Mouse (Mus musculus): Measurements from ENCODE around the gene Fam107a.

GRCm38 (mm10) chr14:8256072-8256471 is 61.8 kb downstream of the Fam107a start:
- TF ChIP-seq CTCF (IDR thresholded peaks at IDR 0.05; ENCODE audit: control insufficient read depth, insufficient read depth, insufficient read length) (no peak), USF1 (IDR thresholded peaks at IDR 0.05; ENCODE audit: low read depth) (no peak), MAX (IDR thresholded peaks at IDR 0.05) (no peak), FOSL1 (IDR thresholded peaks at IDR 0.05; ENCODE audit: insufficient read depth, low read length, poor library complexity, severe bottlenecking) (no peak), CEBPB (IDR thresholded peaks at IDR 0.05; ENCODE audit: low read depth) (no peak), MYOD1 (IDR thresholded peaks at IDR 0.05; ENCODE audit: control insufficient read depth, insufficient read length, low read depth) (no peak)
